Mouse (Mus musculus) kidney, adult 8-10 months (tissue): ENCODE results near the gene Gnb1.

Experiments used
- DNase-seq, 2 experiments: peaks; one replicate each; pipeline ENCODE4 v3.0.0; 2022

The Gnb1 gene

GRCm38 (mm10) chr4:155578336-155579125, 87.4 kb downstream of the Gnb1 start:
- peak; percentile 64 to 70 for DNase-seq

- DNase-seq = peak in 1 of 2 experiments; percentile 59
These were observed 89.3 kb downstream of the Gnb1 start for GRCm38 (mm10) chr4:155580420-155580819.

GRCm38 (mm10) chr4:155582279-155582905, 91.2 kb downstream of the Gnb1 start:
- no peak for DNase-seq

GRCm38 (mm10) chr4:155589356-155589755, 98.2 kb downstream of the Gnb1 start:
- no peak for DNase-seq

GRCm38 (mm10) chr4:155591012-155591719, 100.0 kb downstream of the Gnb1 start:
- no peak for DNase-seq

GRCm38 (mm10) chr4:155593780-155594179, 102.6 kb downstream of the Gnb1 start:
- DNase-seq = no peak

- DNase-seq = no peak
These were observed 104.6 kb downstream of the Gnb1 start for GRCm38 (mm10) chr4:155595777-155596176.

GRCm38 (mm10) chr4:155596606-155597005, 105.4 kb downstream of the Gnb1 start:
- DNase-seq = no peak

GRCm38 (mm10) chr4:155598536-155598935, 107.4 kb downstream of the Gnb1 start:
- DNase-seq = no peak

GRCm38 (mm10) chr4:155599901-155600825, 109.0 kb downstream of the Gnb1 start:
- DNase-seq = no peak

GRCm38 (mm10) chr4:155601091-155601996, 110.2 kb downstream of the Gnb1 start, which contains the start of gene Slc35e2:
Gene Slc35e2 (plus strand): TSS chr4:155601416.
- peak; percentile 89 to 91 for DNase-seq

- no peak for DNase-seq
These were observed 110.9 kb downstream of the Gnb1 start for GRCm38 (mm10) chr4:155601997-155602456.

- DNase-seq = no peak
These were observed 111.6 kb downstream of the Gnb1 start for GRCm38 (mm10) chr4:155602753-155603152.

- DNase-seq = no peak
These were observed 112.6 kb downstream of the Gnb1 start for GRCm38 (mm10) chr4:155603801-155604200.

- no peak for DNase-seq
These were observed 114.0 kb downstream of the Gnb1 start for GRCm38 (mm10) chr4:155605132-155605531.

- no peak for DNase-seq
These were observed 115.7 kb downstream of the Gnb1 start for GRCm38 (mm10) chr4:155606825-155607224.
